Mouse (Mus musculus): ENCODE results near the gene Ngfr. TPM values are rescaled to one million over a fixed set of nuclear protein-coding genes. Genes with fewer than 3 reads are reported as not detected.

Ngfr gene
- polyA plus RNA-seq, 1 experiment from 2014 or later, result 40.8 TPM

GRCm38 (mm10) chr11:95567366-95567765 is 20.2 kb downstream of the Ngfr start:
- no peak for ATAC-seq (ENCODE audit: low read depth)
- Histone ChIP-seq H3K36me3 (ENCODE audit: control insufficient read depth, insufficient read depth, low read length) (no peaks in the 10 kb centered on the region), H3K4me3 (ENCODE audit: low read depth, low read length) (no peak overlapping the region), H3K27me3 (ENCODE audit: control insufficient read depth, insufficient read depth, low read length) (no peaks in the 10 kb centered on the region), H3K9ac (replicated peaks; ENCODE audit: low read depth, low read length) (no peak overlapping the region), H3K4me2 (ENCODE audit: low read depth, low read length) (no peak overlapping the region), H3K9me3 (ENCODE audit: control insufficient read depth, low read length) (no peaks in the 10 kb centered on the region), H3K4me1 (ENCODE audit: control insufficient read depth, insufficient read depth, low read length) (no peaks in the 10 kb centered on the region), H3K27ac (ENCODE audit: low read depth, low read length) (no peak overlapping the region)
- WGBS, result 49% methylated on average over 6 of the region's 6 CpGs

GRCm38 (mm10) chr11:95565327-95565726 is 22.2 kb downstream of the Ngfr start:
- no peak for ATAC-seq (ENCODE audit: low read depth)
- no peaks in the 10 kb centered on the region for H3K36me3 ChIP-seq (ENCODE audit: control insufficient read depth, insufficient read depth, low read length)
- no peak overlapping the region for H3K9ac ChIP-seq (replicated peaks; ENCODE audit: low read depth, low read length)
- no peaks in the 10 kb centered on the region for H3K4me1 ChIP-seq (ENCODE audit: control insufficient read depth, insufficient read depth, low read length)
- H3K27me3 ChIP-seq (ENCODE audit: control insufficient read depth, insufficient read depth, low read length), result no peaks in the 10 kb centered on the region
- no peaks in the 10 kb centered on the region for H3K9me3 ChIP-seq (ENCODE audit: control insufficient read depth, low read length)
- H3K4me2 ChIP-seq (ENCODE audit: low read depth, low read length), result no peak overlapping the region
- no peak overlapping the region for H3K4me3 ChIP-seq (ENCODE audit: low read depth, low read length)
- 85% methylated on average over 10 of the region's 10 CpGs for WGBS
- no peak overlapping the region for H3K27ac ChIP-seq (ENCODE audit: low read depth, low read length)

GRCm38 (mm10) chr11:95563849-95564248 is 23.7 kb downstream of the Ngfr start:
- no peak overlapping the region for H3K27ac ChIP-seq (ENCODE audit: low read depth, low read length)
- no peak overlapping the region for H3K4me3 ChIP-seq (ENCODE audit: low read depth, low read length)
- H3K36me3 ChIP-seq (ENCODE audit: control insufficient read depth, insufficient read depth, low read length), result no peaks in the 10 kb centered on the region
- no peaks in the 10 kb centered on the region for H3K27me3 ChIP-seq (ENCODE audit: control insufficient read depth, insufficient read depth, low read length)
- no peaks in the 10 kb centered on the region for H3K9me3 ChIP-seq (ENCODE audit: control insufficient read depth, low read length)
- no peak overlapping the region for H3K9ac ChIP-seq (replicated peaks; ENCODE audit: low read depth, low read length)
- H3K4me2 ChIP-seq (ENCODE audit: low read depth, low read length), result no peak overlapping the region
- ATAC-seq (ENCODE audit: low read depth), result no peak
- WGBS, result 96% methylated on average over 5 of the region's 5 CpGs
- no peaks in the 10 kb centered on the region for H3K4me1 ChIP-seq (ENCODE audit: control insufficient read depth, insufficient read depth, low read length)

- Histone ChIP-seq H3K27ac (ENCODE audit: low read depth, low read length) (no peak overlapping the region), H3K4me1 (ENCODE audit: control insufficient read depth, insufficient read depth, low read length) (no peaks in the 10 kb centered on the region), H3K36me3 (ENCODE audit: control insufficient read depth, insufficient read depth, low read length) (no peaks in the 10 kb centered on the region), H3K9ac (replicated peaks; ENCODE audit: low read depth, low read length) (no peak overlapping the region), H3K27me3 (ENCODE audit: control insufficient read depth, insufficient read depth, low read length) (no peaks in the 10 kb centered on the region), H3K9me3 (ENCODE audit: control insufficient read depth, low read length) (no peaks in the 10 kb centered on the region), H3K4me3 (ENCODE audit: low read depth, low read length) (no peak overlapping the region), H3K4me2 (ENCODE audit: low read depth, low read length) (no peak overlapping the region)
- 71% methylated on average over 3 of the region's 3 CpGs for WGBS
- no peak for ATAC-seq (ENCODE audit: low read depth)
Observed at GRCm38 (mm10) chr11:95560773-95561172, 26.8 kb downstream of the Ngfr start.

GRCm38 (mm10) chr11:95559761-95560160 is 27.8 kb downstream of the Ngfr start:
- ATAC-seq (ENCODE audit: low read depth), result no peak
- Histone ChIP-seq H3K9ac (replicated peaks; ENCODE audit: low read depth, low read length) (no peak overlapping the region), H3K4me3 (ENCODE audit: low read depth, low read length) (no peak overlapping the region), H3K27ac (ENCODE audit: low read depth, low read length) (no peak overlapping the region), H3K9me3 (ENCODE audit: control insufficient read depth, low read length) (no peaks in the 10 kb centered on the region), H3K4me1 (ENCODE audit: control insufficient read depth, insufficient read depth, low read length) (no peaks in the 10 kb centered on the region), H3K4me2 (ENCODE audit: low read depth, low read length) (no peak overlapping the region), H3K27me3 (ENCODE audit: control insufficient read depth, insufficient read depth, low read length) (no peaks in the 10 kb centered on the region), H3K36me3 (ENCODE audit: control insufficient read depth, insufficient read depth, low read length) (no peaks in the 10 kb centered on the region)
- 33% methylated on average over 2 of the region's 2 CpGs for WGBS

GRCm38 (mm10) chr11:95557719-95558118 is 29.8 kb downstream of the Ngfr start:
- ATAC-seq (ENCODE audit: low read depth), result no peak
- Histone ChIP-seq H3K4me1 (ENCODE audit: control insufficient read depth, insufficient read depth, low read length) (no peaks in the 10 kb centered on the region), H3K36me3 (ENCODE audit: control insufficient read depth, insufficient read depth, low read length) (no peaks in the 10 kb centered on the region), H3K4me3 (ENCODE audit: low read depth, low read length) (no peak overlapping the region), H3K9ac (replicated peaks; ENCODE audit: low read depth, low read length) (no peak overlapping the region), H3K27ac (ENCODE audit: low read depth, low read length) (no peak overlapping the region), H3K9me3 (ENCODE audit: control insufficient read depth, low read length) (no peaks in the 10 kb centered on the region), H3K4me2 (ENCODE audit: low read depth, low read length) (no peak overlapping the region), H3K27me3 (ENCODE audit: control insufficient read depth, insufficient read depth, low read length) (no peaks in the 10 kb centered on the region)
- WGBS, result 42% methylated on average over 6 of the region's 6 CpGs

- Histone ChIP-seq H3K9me3 (ENCODE audit: control insufficient read depth, low read length) (no peaks in the 10 kb centered on the region), H3K4me3 (ENCODE audit: low read depth, low read length) (no peak overlapping the region), H3K27me3 (ENCODE audit: control insufficient read depth, insufficient read depth, low read length) (no peaks in the 10 kb centered on the region), H3K4me2 (ENCODE audit: low read depth, low read length) (no peak overlapping the region), H3K36me3 (ENCODE audit: control insufficient read depth, insufficient read depth, low read length) (no peaks in the 10 kb centered on the region), H3K4me1 (ENCODE audit: control insufficient read depth, insufficient read depth, low read length) (no peaks in the 10 kb centered on the region), H3K9ac (replicated peaks; ENCODE audit: low read depth, low read length) (no peak overlapping the region), H3K27ac (ENCODE audit: low read depth, low read length) (no peak overlapping the region)
- 80% methylated on average over 6 of the region's 6 CpGs for WGBS
- no peak for ATAC-seq (ENCODE audit: low read depth)
Observed at GRCm38 (mm10) chr11:95557032-95557431, 30.5 kb downstream of the Ngfr start.

GRCm38 (mm10) chr11:95555279-95555678 is 32.3 kb downstream of the Ngfr start:
- Histone ChIP-seq H3K9ac (replicated peaks; ENCODE audit: low read depth, low read length) (no peak overlapping the region), H3K4me2 (ENCODE audit: low read depth, low read length) (no peak overlapping the region), H3K36me3 (ENCODE audit: control insufficient read depth, insufficient read depth, low read length) (no peaks in the 10 kb centered on the region), H3K9me3 (ENCODE audit: control insufficient read depth, low read length) (no peaks in the 10 kb centered on the region), H3K27ac (ENCODE audit: low read depth, low read length) (no peak overlapping the region), H3K4me1 (ENCODE audit: control insufficient read depth, insufficient read depth, low read length) (no peaks in the 10 kb centered on the region), H3K27me3 (ENCODE audit: control insufficient read depth, insufficient read depth, low read length) (no peaks in the 10 kb centered on the region), H3K4me3 (ENCODE audit: low read depth, low read length) (no peak overlapping the region)
- no peak for ATAC-seq (ENCODE audit: low read depth)
- 53% methylated on average over 8 of the region's 8 CpGs for WGBS

GRCm38 (mm10) chr11:95550301-95551021 is 37.1 kb downstream of the Ngfr start:
- H3K27me3 ChIP-seq (ENCODE audit: control insufficient read depth, insufficient read depth, low read length), result no peaks in the 10 kb centered on the region
- no peak for ATAC-seq (ENCODE audit: low read depth)
- H3K4me3 ChIP-seq (ENCODE audit: low read depth, low read length), result no peak overlapping the region
- no peak overlapping the region for H3K9ac ChIP-seq (replicated peaks; ENCODE audit: low read depth, low read length)
- H3K36me3 ChIP-seq (ENCODE audit: control insufficient read depth, insufficient read depth, low read length), result no peaks in the 10 kb centered on the region
- H3K9me3 ChIP-seq (ENCODE audit: control insufficient read depth, low read length), result no peaks in the 10 kb centered on the region
- H3K27ac ChIP-seq (ENCODE audit: low read depth, low read length), result no peak overlapping the region
- H3K4me1 ChIP-seq (ENCODE audit: control insufficient read depth, insufficient read depth, low read length), result no peaks in the 10 kb centered on the region
- 85% methylated on average over 12 of the region's 12 CpGs for WGBS
- no peak overlapping the region for H3K4me2 ChIP-seq (ENCODE audit: low read depth, low read length)
